Mouse (Mus musculus) mesoderm, embryonic 11.5 days (tissue): ENCODE results near the gene C130026I21Rik.
"Not testable (repeated sequence)": the region's sequence is repeated elsewhere in the genome, so short reads cannot be mapped to it uniquely, and the experiment has no call there.

Source experiments
- DNase-seq: peaks from one replicate; pipeline ENCODE4 v3.0.0-alpha.2; 2012; ENCODE audit warnings: low read depth, low spot score

Gene C130026I21Rik

GRCm38 (mm10) chr1:85270466-85270865 is at the start of gene C130026I21Rik:
Gene C130026I21Rik (minus strand): TSS chr1:85270566.
- not testable (repeated sequence) for DNase-seq

GRCm38 (mm10) chr1:85287063-85287462 is 16.7 kb upstream of the C130026I21Rik start:
- not testable (repeated sequence) for DNase-seq

GRCm38 (mm10) chr1:85276421-85276820 is 6.1 kb upstream of the C130026I21Rik start:
- not testable (repeated sequence) for DNase-seq

- DNase-seq, result not testable (repeated sequence)
Measured at GRCm38 (mm10) chr1:85258634-85259033, 11.7 kb downstream of the C130026I21Rik start.

- DNase-seq, result not testable (repeated sequence)
Measured at GRCm38 (mm10) chr1:85255217-85255616, 15.1 kb downstream of the C130026I21Rik start.

GRCm38 (mm10) chr1:85251211-85251610 is 19.2 kb downstream of the C130026I21Rik start:
- DNase-seq, result not testable (repeated sequence)

- DNase-seq, result not testable (repeated sequence)
Measured at GRCm38 (mm10) chr1:85248985-85249384, 21.4 kb downstream of the C130026I21Rik start.

GRCm38 (mm10) chr1:85246776-85247460 is 23.4 kb downstream of the C130026I21Rik start:
- not testable (repeated sequence) for DNase-seq

GRCm38 (mm10) chr1:85246266-85246665 is 24.1 kb downstream of the C130026I21Rik start:
- not testable (repeated sequence) for DNase-seq

GRCm38 (mm10) chr1:85244941-85245340 is 25.4 kb downstream of the C130026I21Rik start:
- not testable (repeated sequence) for DNase-seq

- not testable (repeated sequence) for DNase-seq
Measured at GRCm38 (mm10) chr1:85243023-85243422, 27.3 kb downstream of the C130026I21Rik start.

- DNase-seq, result not testable (repeated sequence)
Measured at GRCm38 (mm10) chr1:85239018-85239775, 31.2 kb downstream of the C130026I21Rik start.

- DNase-seq, result not testable (repeated sequence)
Measured at GRCm38 (mm10) chr1:85206531-85206930, 63.8 kb downstream of the C130026I21Rik start.

GRCm38 (mm10) chr1:85199523-85199922 is 70.8 kb downstream of the C130026I21Rik start:
- DNase-seq, result not testable (repeated sequence)

- DNase-seq, result not testable (repeated sequence)
Measured at GRCm38 (mm10) chr1:85198647-85199350, 71.6 kb downstream of the C130026I21Rik start.

- DNase-seq, result not testable (repeated sequence)
Measured at GRCm38 (mm10) chr1:85196732-85197131, 73.6 kb downstream of the C130026I21Rik start.

- not testable (repeated sequence) for DNase-seq
Measured at GRCm38 (mm10) chr1:85193761-85194160, 76.6 kb downstream of the C130026I21Rik start.

GRCm38 (mm10) chr1:85181981-85182380 is 88.4 kb downstream of the C130026I21Rik start:
- not testable (repeated sequence) for DNase-seq

- DNase-seq, result not testable (repeated sequence)
Measured at GRCm38 (mm10) chr1:85178971-85179370, 91.4 kb downstream of the C130026I21Rik start.

GRCm38 (mm10) chr1:85162841-85163240 is 107.5 kb downstream of the C130026I21Rik start:
- not testable (repeated sequence) for DNase-seq

GRCm38 (mm10) chr1:85155151-85155550 is 115.2 kb downstream of the C130026I21Rik start:
- not testable (repeated sequence) for DNase-seq

- not testable (repeated sequence) for DNase-seq
Measured at GRCm38 (mm10) chr1:85133671-85134070, 136.7 kb downstream of the C130026I21Rik start.
